Mouse (Mus musculus) liver, embryonic 16.5 days (tissue): ENCODE results near the gene Cnih3. TPM values are rescaled to one million over a fixed set of nuclear protein-coding genes. Genes with fewer than 3 reads are reported as not detected.

Experiments
- ATAC-seq: fragments of 200-750 bp; cut with Nextera tagmentation; 2 replicates; pipeline ENCODE4 v1.8.0; 2017; ENCODE audit warnings: low read depth, mild to moderate bottlenecking, moderate number of reproducible peaks, moderate library complexity
- H3K27ac ChIP-seq: fragments of 300-500 bp; sonication (generic); 2 replicates; pipeline ENCODE4 v1.5.1; 2014; ENCODE audit warnings: mild to moderate bottlenecking, low read length
- H3K27me3 ChIP-seq: fragments of 300-500 bp; sonication (generic); 2 replicates; pipeline ENCODE4 v1.6.1; 2014; ENCODE audit warnings: low read depth, low read length, mixed read lengths; ENCODE audit not compliant: control insufficient read depth, insufficient read depth
- H3K36me3 ChIP-seq: fragments of 300-500 bp; sonication (generic); 2 replicates; pipeline ENCODE4 v1.6.1; 2014; ENCODE audit warnings: mild to moderate bottlenecking; ENCODE audit not compliant: control insufficient read depth, insufficient read depth
- H3K4me1 ChIP-seq: fragments of 300-500 bp; sonication (generic); 2 replicates; pipeline ENCODE4 v1.6.1; 2014; ENCODE audit warnings: low read depth, low read length, mixed read lengths; ENCODE audit not compliant: control insufficient read depth
- H3K4me2 ChIP-seq: fragments of 300-500 bp; sonication (generic); 2 replicates; pipeline ENCODE4 v1.6.1; 2014; ENCODE audit warnings: low read depth, low read length, mixed read lengths
- H3K4me3 ChIP-seq: fragments of 300-500 bp; sonication (generic); 2 replicates; pipeline ENCODE4 v1.5.1; 2014; ENCODE audit warnings: low read depth, mild to moderate bottlenecking, low read length
- H3K9ac ChIP-seq: fragments of 300-500 bp; sonication (generic); 2 replicates; pipeline ENCODE4 v1.6.1; 2014; ENCODE audit warnings: low read depth, low read length
- H3K9me3 ChIP-seq: fragments of 300-500 bp; sonication (generic); replicated peaks from 2 replicates; pipeline ENCODE4 v1.6.1; 2016; ENCODE audit warnings: low read length; ENCODE audit not compliant: control insufficient read depth
- WGBS: fragments of 180-500 bp; shearing (Covaris S2); extraction: QIAGEN DNeasy Blood & Tissue Kit; methylation state at CpG from one replicate; pipeline ENCODE4 v1.1.7; 2014; ENCODE audit not compliant: insufficient replicate concordance; 5-methylcytosine and 5-hydroxymethylcytosine counted together
- polyA plus RNA-seq: library from polyadenylated mRNA; unstranded; fragments of >200 nt; fragmentation: Nextera tagmentation; extraction: Ambion mirVana; gene quantifications from 2 replicates; pipeline ENCODE4 v1.2.1, GENCODE M21; 2015

Cnih3 gene
- polyA plus RNA-seq, 1 experiment from 2014 or later: not detected

- H3K9me3 ChIP-seq: no peaks in the 10 kb centered on the region
- H3K4me3 ChIP-seq: no peak overlapping the region
- H3K4me1 ChIP-seq: no peaks in the 10 kb centered on the region
- no peaks in the 10 kb centered on the region for H3K36me3 ChIP-seq
- H3K27ac ChIP-seq: no peak overlapping the region
- no peak for ATAC-seq
- no peak overlapping the region for H3K4me2 ChIP-seq
- WGBS: 62% methylated on average over 18 of the region's 18 CpGs
- no peaks in the 10 kb centered on the region for H3K27me3 ChIP-seq
- no peak overlapping the region for H3K9ac ChIP-seq
Measured at GRCm38 (mm10) chr1:181408086-181408975, 55.9 kb downstream of the Cnih3 start.

DNA sequence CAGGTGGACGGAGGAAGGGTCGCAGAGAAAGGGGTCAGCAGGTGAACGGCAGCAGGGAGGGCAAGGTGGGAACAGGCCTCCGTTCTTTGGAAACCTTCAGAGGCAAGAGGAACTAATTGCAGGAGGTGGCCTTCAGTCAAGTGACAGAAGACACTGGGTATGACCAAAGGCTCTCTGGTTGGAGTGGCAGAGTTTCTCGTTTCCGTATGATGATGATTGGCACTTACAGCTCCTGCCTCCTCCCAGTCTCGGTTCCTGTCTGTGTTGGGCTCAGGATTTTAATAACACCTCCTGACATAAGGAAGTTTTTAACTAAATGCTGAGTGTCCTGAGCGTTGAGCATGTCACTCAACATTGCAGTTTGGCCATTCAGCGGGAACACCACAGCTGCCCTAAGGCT, 57.3 kb downstream of the Cnih3 start:
- 65% methylated on average over 9 of the region's 9 CpGs for WGBS
- Histone ChIP-seq H3K9ac (no peak overlapping the region), H3K9me3 (no peaks in the 10 kb centered on the region), H3K4me1 (no peaks in the 10 kb centered on the region), H3K27me3 (no peaks in the 10 kb centered on the region), H3K36me3 (no peaks in the 10 kb centered on the region), H3K27ac (no peak overlapping the region), H3K4me3 (no peak overlapping the region), H3K4me2 (no peak overlapping the region)
- no peak for ATAC-seq

- 48% methylated on average over 8 of the region's 8 CpGs for WGBS
- Histone ChIP-seq H3K4me1 (no peaks in the 10 kb centered on the region), H3K9me3 (no peaks in the 10 kb centered on the region), H3K4me2 (no peak overlapping the region), H3K9ac (no peak overlapping the region), H3K27me3 (no peaks in the 10 kb centered on the region), H3K27ac (no peak overlapping the region), H3K4me3 (no peak overlapping the region), H3K36me3 (no peaks in the 10 kb centered on the region)
- ATAC-seq: no peak
Measured at GRCm38 (mm10) chr1:181410647-181411254, 58.3 kb downstream of the Cnih3 start.

DNA sequence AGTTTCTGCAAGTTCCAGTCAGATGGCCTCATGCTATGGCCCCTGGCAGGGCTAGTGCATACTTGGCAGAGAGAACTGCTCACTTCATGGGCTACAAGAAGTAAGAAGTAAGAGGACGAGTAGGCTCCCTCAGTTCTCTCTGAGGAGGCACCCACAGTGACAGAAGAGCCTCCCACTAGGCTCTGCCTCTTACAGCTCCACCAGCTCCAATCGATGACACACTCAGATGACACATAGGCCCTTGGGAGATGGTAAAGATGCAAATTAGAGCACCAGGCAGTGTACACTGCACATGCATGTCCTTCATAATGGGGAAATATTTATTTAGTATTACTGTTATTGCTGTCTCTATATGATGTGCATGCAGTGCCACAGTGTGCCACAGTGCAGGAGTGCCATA, 62.6 kb downstream of the Cnih3 start:
- Histone ChIP-seq H3K4me1 (no peaks in the 10 kb centered on the region), H3K4me3 (no peak overlapping the region), H3K27ac (no peak overlapping the region), H3K9me3 (no peaks in the 10 kb centered on the region), H3K4me2 (no peak overlapping the region), H3K36me3 (no peaks in the 10 kb centered on the region), H3K9ac (no peak overlapping the region), H3K27me3 (no peaks in the 10 kb centered on the region)
- ATAC-seq: no peak
- whole genome bisulfite sequencing: 56% methylated on average over 2 of the region's 2 CpGs

- WGBS: 73% methylated on average over 9 of the region's 9 CpGs
- ATAC-seq: no peak
- H3K4me1 ChIP-seq: no peaks in the 10 kb centered on the region
- H3K9ac ChIP-seq: no peak overlapping the region
- H3K9me3 ChIP-seq: no peaks in the 10 kb centered on the region
- H3K27ac ChIP-seq: no peak overlapping the region
- no peak overlapping the region for H3K4me2 ChIP-seq
- no peaks in the 10 kb centered on the region for H3K36me3 ChIP-seq
- H3K27me3 ChIP-seq: no peaks in the 10 kb centered on the region
- no peak overlapping the region for H3K4me3 ChIP-seq
Measured at GRCm38 (mm10) chr1:181416841-181417240, 64.4 kb downstream of the Cnih3 start.

DNA sequence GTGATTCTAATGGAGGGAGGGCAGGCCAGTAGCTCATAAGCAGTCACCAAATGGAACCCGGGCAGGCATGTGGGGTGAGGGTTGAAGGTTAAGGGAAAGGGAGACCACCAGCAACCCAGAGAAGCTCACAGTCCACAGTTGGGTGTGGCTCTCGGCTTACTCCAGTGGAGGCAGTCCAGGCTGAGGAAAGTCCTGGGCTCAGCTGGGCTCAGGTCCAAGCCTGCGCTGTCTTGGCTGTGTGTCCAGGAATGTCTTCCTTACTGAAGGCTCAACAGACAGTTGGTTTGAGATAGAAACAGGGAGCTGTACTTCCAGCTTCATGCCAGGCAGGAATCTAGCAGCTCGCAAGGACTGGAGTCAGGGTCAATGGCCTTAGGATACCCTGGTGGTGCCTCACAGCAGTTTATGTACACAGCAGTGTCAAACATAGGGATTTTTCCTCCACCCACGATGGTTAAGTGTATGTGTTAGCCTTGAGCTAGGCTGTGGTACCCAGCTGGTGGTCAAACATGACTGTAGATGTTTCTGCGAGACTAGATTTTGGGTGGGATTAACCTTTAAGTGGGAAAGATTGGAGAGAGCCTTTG, 65.6 kb downstream of the Cnih3 start:
- H3K27ac ChIP-seq: no peak overlapping the region
- H3K4me1 ChIP-seq: no peaks in the 10 kb centered on the region
- H3K27me3 ChIP-seq: no peaks in the 10 kb centered on the region
- no peak overlapping the region for H3K9ac ChIP-seq
- H3K4me3 ChIP-seq: no peak overlapping the region
- H3K36me3 ChIP-seq: no peaks in the 10 kb centered on the region
- no peaks in the 10 kb centered on the region for H3K9me3 ChIP-seq
- WGBS: 58% methylated on average over 6 of the region's 6 CpGs
- ATAC-seq: no peak
- H3K4me2 ChIP-seq: no peak overlapping the region

- H3K9ac ChIP-seq: no peak overlapping the region
- no peak overlapping the region for H3K4me3 ChIP-seq
- no peaks in the 10 kb centered on the region for H3K36me3 ChIP-seq
- H3K4me1 ChIP-seq: no peaks in the 10 kb centered on the region
- no peaks in the 10 kb centered on the region for H3K27me3 ChIP-seq
- no peak overlapping the region for H3K27ac ChIP-seq
- 55% methylated on average over 11 of the region's 11 CpGs for WGBS
- no peak overlapping the region for H3K4me2 ChIP-seq
- no peaks in the 10 kb centered on the region for H3K9me3 ChIP-seq
- ATAC-seq: no peak
Measured at GRCm38 (mm10) chr1:181420080-181420536, 67.7 kb downstream of the Cnih3 start.

- Histone ChIP-seq H3K36me3 (no peaks in the 10 kb centered on the region), H3K27me3 (no peaks in the 10 kb centered on the region), H3K4me2 (no peak overlapping the region), H3K9ac (no peak overlapping the region), H3K27ac (no peak overlapping the region), H3K9me3 (no peaks in the 10 kb centered on the region), H3K4me3 (no peak overlapping the region), H3K4me1 (no peaks in the 10 kb centered on the region)
- no peak for ATAC-seq
- WGBS: 57% methylated on average over 6 of the region's 6 CpGs
Measured at GRCm38 (mm10) chr1:181422796-181423195, 70.4 kb downstream of the Cnih3 start.

GRCm38 (mm10) chr1:181424922-181425321, 72.5 kb downstream of the Cnih3 start:
- ATAC-seq: no peak

More at GRCm38 (mm10) chr1:181424922-181425321, 72.5 kb downstream of the Cnih3 start:
- H3K27me3 ChIP-seq: no peaks in the 10 kb centered on the region
- H3K36me3 ChIP-seq: no peaks in the 10 kb centered on the region
- no peaks in the 10 kb centered on the region for H3K4me1 ChIP-seq
- H3K9me3 ChIP-seq: no peaks in the 10 kb centered on the region
- H3K4me3 ChIP-seq: no peak overlapping the region
- H3K9ac ChIP-seq: no peak overlapping the region
- no peak overlapping the region for H3K4me2 ChIP-seq
- 53% methylated on average over 3 of the region's 3 CpGs for WGBS
- no peak overlapping the region for H3K27ac ChIP-seq
